Mouse (Mus musculus) C2C12 (cell line): ENCODE measurements around the gene Rnf17.

Experiments used
- CTCF ChIP-seq: IDR thresholded peaks from one replicate; pipeline ENCODE4 v1.5.1; 2011; ENCODE audit not compliant: control insufficient read depth, insufficient read depth, insufficient read length
- USF1 ChIP-seq: IDR thresholded peaks from one replicate; pipeline ENCODE4 v1.6.1; 2011; ENCODE audit warnings: low read depth, mild to moderate bottlenecking, control low read depth, moderate library complexity

GRCm38 (mm10) chr14:56358422-56358821 lies 44.0 kb upstream of the Rnf17 start:
- TF ChIP-seq CTCF: no peak
- TF ChIP-seq USF1: no peak
